Mouse (Mus musculus) midbrain, embryonic 13.5 days (tissue): ENCODE measurements around the gene Sytl3. TPM values are rescaled to one million over a fixed set of nuclear protein-coding genes. Genes with fewer than 3 reads are reported as not detected.

ENCODE experiments used
- ATAC-seq: fragments of 200-750 bp; cut with Nextera tagmentation; 2 replicates; pipeline ENCODE4 v1.8.0; 2017; ENCODE audit warnings: mild to moderate bottlenecking, moderate TSS enrichment, moderate library complexity
- H3K27ac ChIP-seq: fragments of 300-500 bp; sonication (generic); 2 replicates; pipeline ENCODE4 v1.5.1; 2015; ENCODE audit warnings: inconsistent platforms, mild to moderate bottlenecking, moderate library complexity
- H3K27me3 ChIP-seq: fragments of 300-500 bp; sonication (generic); 2 replicates; pipeline ENCODE4 v1.6.1; 2015; ENCODE audit warnings: mild to moderate bottlenecking, inconsistent platforms
- H3K36me3 ChIP-seq: fragments of 300-500 bp; sonication (generic); 2 replicates; pipeline ENCODE4 v1.6.1; 2015; ENCODE audit warnings: mild to moderate bottlenecking, inconsistent platforms
- H3K4me1 ChIP-seq: fragments of 300-500 bp; sonication (generic); replicated peaks from 2 replicates; pipeline ENCODE4 v1.6.1; 2015; ENCODE audit warnings: inconsistent platforms
- H3K4me2 ChIP-seq: fragments of 300-500 bp; sonication (generic); replicated peaks from 2 replicates; pipeline ENCODE4 v1.6.1; 2015; ENCODE audit warnings: moderate library complexity, mild to moderate bottlenecking, inconsistent platforms
- H3K4me3 ChIP-seq: fragments of 300-500 bp; sonication (generic); replicated peaks from 2 replicates; pipeline ENCODE4 v1.5.1; 2015; ENCODE audit warnings: mild to moderate bottlenecking, inconsistent platforms
- H3K9ac ChIP-seq: fragments of 300-500 bp; sonication (generic); replicated peaks from 2 replicates; pipeline ENCODE4 v1.6.1; 2015; ENCODE audit warnings: mild to moderate bottlenecking, inconsistent platforms
- H3K9me3 ChIP-seq: fragments of 300-500 bp; sonication (generic); 2 replicates; pipeline ENCODE4 v1.6.1; 2016; ENCODE audit warnings: mild to moderate bottlenecking, inconsistent platforms
- WGBS: fragments of 180-500 bp; shearing (Covaris S2); methylation state at CpG from one replicate; pipeline ENCODE4 v1.1.7; 2015; 5-methylcytosine and 5-hydroxymethylcytosine counted together
- polyA plus RNA-seq: library from polyadenylated mRNA; unstranded; fragments of >200 nt; fragmentation: Nextera tagmentation; extraction: Ambion mirVana; gene quantifications from 2 replicates; pipeline ENCODE4 v1.2.1, GENCODE M21; 2015

The Sytl3 gene
- polyA plus RNA-seq, 1 experiment from 2014 or later: 0.35 TPM

DNA sequence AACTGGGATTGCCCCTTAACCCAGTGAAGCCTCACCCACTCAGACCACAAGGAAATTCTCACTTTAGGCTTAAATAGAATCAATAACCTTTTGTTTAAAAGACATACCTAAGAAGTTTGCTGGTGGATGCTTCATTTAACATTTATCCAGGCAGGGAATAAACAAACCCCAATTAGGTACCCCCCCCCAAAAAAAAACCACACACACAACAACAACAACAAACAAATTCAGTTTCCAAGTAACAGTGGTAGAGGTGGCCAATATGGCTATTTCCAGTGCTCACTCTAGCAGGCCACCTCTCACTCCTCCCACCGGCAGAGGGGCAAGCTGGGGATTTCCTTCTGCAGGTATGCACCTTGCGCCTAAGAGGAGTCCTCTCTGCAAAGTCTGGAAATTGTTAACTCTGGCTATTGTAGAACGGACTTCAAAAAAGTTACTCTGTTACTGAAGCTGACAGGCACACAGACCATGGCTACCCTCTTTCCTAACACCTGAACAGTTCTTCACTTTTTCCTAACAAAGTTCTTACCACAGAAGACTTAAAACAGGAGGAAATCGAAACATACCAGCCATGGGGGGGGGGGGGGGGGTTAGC lies 121.7 kb downstream of the Sytl3 start:
- no peak overlapping the region for H3K27ac ChIP-seq
- 63% methylated on average over 4 of the region's 4 CpGs for WGBS
- peaks cover 59% of the 10 kb centered on the region for H3K27me3 ChIP-seq
- H3K4me1 ChIP-seq: peaks cover 38% of the 10 kb centered on the region
- H3K9me3 ChIP-seq: no peaks in the 10 kb centered on the region
- H3K36me3 ChIP-seq: no peaks in the 10 kb centered on the region
- H3K4me3 ChIP-seq: peak overlapping the region; percentile 16
- H3K9ac ChIP-seq: no peak overlapping the region
- ATAC-seq: no peak
- H3K4me2 ChIP-seq: peak overlapping the region; percentile 72; the same call in 1 of the 2 replicates

DNA sequence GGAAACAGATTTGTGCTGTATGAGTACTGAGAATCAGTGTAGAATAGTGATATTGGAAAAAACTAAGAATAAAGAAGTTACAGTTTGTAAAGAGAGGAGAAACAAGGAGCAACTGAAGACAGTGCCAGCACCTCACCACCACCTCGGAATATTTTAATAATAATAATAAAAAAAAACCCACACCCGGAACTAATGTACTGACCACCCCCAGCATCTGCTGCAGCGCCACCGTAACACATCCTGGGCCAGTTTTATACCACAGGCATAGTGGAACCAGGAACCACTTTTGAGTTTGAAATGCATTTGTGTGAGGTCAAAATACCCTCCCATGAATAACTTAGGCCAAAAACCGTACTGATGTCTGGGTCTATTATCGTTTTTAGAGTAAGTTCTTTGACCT lies 122.4 kb downstream of the Sytl3 start:
- Histone ChIP-seq H3K4me1 (peaks cover 38% of the 10 kb centered on the region), H3K27me3 (peaks cover 59% of the 10 kb centered on the region), H3K9me3 (no peaks in the 10 kb centered on the region), H3K4me3 (peak overlapping the region; percentile 75), H3K27ac (no peak overlapping the region), H3K36me3 (no peaks in the 10 kb centered on the region), H3K4me2 (peak overlapping the region; percentile 7), H3K9ac (no peak overlapping the region)
- ATAC-seq: no peak
- WGBS: 52% methylated on average over 6 of the region's 6 CpGs

DNA sequence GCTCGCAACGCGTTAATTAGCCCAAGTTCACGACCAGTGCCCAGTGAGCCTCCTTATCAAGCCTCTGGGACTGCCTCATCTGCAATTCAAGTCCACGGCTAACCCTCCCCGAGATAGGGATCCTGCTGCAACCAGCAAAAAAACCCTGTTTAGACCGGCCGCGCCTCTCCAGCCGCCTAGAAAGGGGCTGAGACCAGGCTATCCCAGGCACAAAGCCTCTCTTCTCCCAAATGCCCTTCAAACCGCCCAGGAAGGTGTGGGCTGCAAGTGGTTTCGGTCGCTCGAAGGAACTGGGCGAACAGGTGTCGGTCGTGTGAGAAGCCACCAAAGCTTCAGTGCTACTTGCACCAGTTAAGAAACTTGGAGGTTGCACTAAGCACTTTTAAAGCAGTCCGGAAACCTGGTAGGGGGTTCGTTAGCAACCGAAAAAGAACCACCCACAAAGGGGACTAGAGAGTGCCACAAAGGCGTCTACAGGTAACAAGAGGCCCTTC lies 123.2 kb downstream of the Sytl3 start:
- H3K36me3 ChIP-seq: no peaks in the 10 kb centered on the region
- H3K9ac ChIP-seq: peak overlapping the region; percentile 73
- H3K27me3 ChIP-seq: peaks cover 64% of the 10 kb centered on the region
- peak overlapping the region; percentile 99 for H3K4me2 ChIP-seq
- WGBS: under 1% methylated on average over 21 of the region's 21 CpGs
- H3K27ac ChIP-seq: no peak overlapping the region
- H3K9me3 ChIP-seq: no peaks in the 10 kb centered on the region
- peak overlapping the region; percentile 75 for H3K4me3 ChIP-seq
- peaks cover 38% of the 10 kb centered on the region for H3K4me1 ChIP-seq
- ATAC-seq: no peak

DNA sequence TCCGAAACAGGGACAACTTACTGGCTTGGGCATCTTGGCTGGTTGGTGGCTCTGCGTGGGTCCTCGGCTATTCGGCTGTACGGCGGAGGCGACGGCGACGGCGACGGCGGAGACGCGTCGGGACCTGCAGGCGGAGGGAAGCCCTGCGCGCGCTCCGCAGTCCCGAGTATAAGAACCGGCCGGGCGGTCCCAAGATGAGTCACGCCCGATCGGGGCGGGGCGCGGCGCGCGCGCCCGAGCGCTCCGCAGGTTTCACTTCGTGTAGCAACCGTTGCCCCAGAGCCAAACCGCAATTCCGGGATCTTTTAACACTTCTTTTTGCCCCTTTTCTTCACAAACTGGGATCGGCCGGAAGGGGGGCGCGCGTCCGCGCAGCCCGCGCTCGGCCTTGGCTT lies 123.7 kb downstream of the Sytl3 start, which contains the start of gene Ezr:
Gene Ezr, minus strand, starts transcription at position 174 of the 395 bp plus-strand sequence.
- H3K36me3 ChIP-seq: no peaks in the 10 kb centered on the region
- peak within 1 kb of the TSS; percentile 73 for H3K9ac ChIP-seq
- peak within 1 kb of the TSS; percentile 75 for H3K4me3 ChIP-seq
- no peak within 1 kb of the TSS for H3K27ac ChIP-seq
- peaks cover 38% of the 10 kb centered on the region for H3K4me1 ChIP-seq
- no peaks in the 10 kb centered on the region for H3K9me3 ChIP-seq
- peak within 1 kb of the TSS; percentile 99 for H3K4me2 ChIP-seq
- WGBS: under 1% methylated on average over 52 of the region's 52 CpGs
- peaks cover 64% of the 10 kb centered on the region for H3K27me3 ChIP-seq
- ATAC-seq: peak; percentile 71

DNA sequence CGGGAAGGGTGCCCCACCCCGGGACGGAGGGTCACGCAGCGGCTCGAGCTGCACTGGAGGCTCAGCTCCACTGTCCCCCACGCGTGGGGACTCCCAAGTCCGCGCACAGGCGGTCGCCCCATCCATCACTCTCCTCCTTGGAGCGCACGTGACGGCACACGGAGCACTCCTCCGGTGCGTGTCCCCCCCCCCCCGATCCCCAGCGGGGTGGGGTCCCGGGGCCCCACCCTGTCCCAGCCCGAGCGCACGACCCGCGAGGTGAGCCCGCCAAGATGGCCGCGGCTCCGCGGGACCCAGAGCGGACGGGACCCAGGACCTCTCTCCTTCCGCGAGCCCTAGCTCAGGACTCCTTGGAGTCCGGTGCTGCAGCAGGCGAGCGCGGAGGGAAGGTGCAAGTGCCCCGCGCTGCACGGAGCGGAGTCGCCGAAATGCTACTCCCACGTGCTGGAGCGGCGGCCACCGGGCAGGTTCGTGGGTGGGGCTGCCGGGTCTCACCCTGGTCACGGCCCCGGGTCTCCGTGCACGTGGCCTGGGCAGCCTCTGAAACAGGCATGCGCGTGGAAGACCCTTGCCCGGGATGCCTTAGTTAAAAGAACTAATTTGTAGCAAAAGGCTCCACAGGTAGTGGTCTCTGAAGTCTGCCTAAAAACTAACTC lies 124.2 kb downstream of the Sytl3 start:
- peak overlapping the region; percentile 99 for H3K4me2 ChIP-seq
- peaks cover 64% of the 10 kb centered on the region for H3K27me3 ChIP-seq
- peak overlapping the region; percentile 75 for H3K4me3 ChIP-seq
- H3K4me1 ChIP-seq: peaks cover 38% of the 10 kb centered on the region
- 0% methylated on average over 53 of the region's 58 CpGs for WGBS
- H3K9ac ChIP-seq: peak overlapping the region; percentile 73
- no peaks in the 10 kb centered on the region for H3K36me3 ChIP-seq
- no peak overlapping the region for H3K27ac ChIP-seq
- peak; percentile 68 for ATAC-seq
- H3K9me3 ChIP-seq: no peaks in the 10 kb centered on the region

DNA sequence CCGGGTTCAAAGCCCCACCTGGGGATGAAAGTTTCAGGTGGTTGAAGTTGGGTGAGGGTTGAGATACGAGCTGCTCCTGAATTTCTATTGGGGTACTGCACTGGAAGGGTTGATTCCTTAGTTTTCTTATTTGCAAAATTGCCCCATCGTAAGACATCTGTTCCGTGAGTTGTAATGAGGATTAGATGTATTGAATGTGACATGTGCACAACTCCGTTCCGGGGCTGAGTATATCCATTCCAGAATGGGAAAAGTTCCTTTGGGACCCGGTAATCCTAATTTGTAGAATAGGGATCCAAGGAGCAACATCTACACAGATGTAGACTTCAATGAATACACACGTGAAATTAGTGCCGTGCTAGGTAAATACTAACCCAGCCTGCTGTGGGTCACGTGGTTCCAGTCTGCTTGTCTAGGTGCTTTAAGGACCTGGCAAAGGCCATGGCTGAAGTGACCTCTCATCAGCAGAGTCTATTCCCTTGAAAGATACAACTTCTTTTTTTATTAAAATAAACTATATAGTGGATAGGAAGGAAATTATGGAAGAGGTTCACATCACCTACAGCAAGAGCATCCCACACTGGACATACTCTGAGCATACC lies 125.0 kb downstream of the Sytl3 start:
- Histone ChIP-seq H3K4me2 (peak overlapping the region; percentile 99), H3K4me1 (peaks cover 32% of the 10 kb centered on the region), H3K36me3 (no peaks in the 10 kb centered on the region), H3K27me3 (peaks cover 58% of the 10 kb centered on the region), H3K9me3 (no peaks in the 10 kb centered on the region), H3K27ac (no peak overlapping the region), H3K9ac (no peak overlapping the region), H3K4me3 (peak overlapping the region; percentile 75)
- ATAC-seq: no peak
- 41% methylated on average over 10 of the region's 10 CpGs for WGBS

DNA sequence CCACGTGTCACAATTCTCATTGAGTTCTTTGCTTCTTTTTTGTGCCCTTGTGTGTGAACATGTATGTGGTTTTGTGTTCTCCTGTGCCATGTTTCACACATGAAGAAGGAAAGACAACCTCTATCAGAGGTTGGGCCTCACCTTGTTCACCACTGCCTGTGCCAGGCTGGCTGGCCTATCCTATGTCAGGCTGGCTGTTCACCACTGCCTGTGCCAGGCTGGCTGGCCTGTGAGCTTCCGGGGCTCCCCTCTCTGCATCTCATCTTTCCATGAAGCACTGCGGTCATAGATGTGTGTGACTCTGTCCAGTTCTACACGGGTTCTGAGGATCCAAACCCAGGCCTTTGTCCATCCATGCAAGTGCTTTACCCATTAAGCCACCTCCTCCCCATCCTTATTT lies 128.3 kb downstream of the Sytl3 start:
- WGBS: 92% methylated on average over 4 of the region's 4 CpGs
- Histone ChIP-seq H3K9ac (no peak overlapping the region), H3K27ac (no peak overlapping the region), H3K9me3 (no peaks in the 10 kb centered on the region), H3K27me3 (peaks cover 31% of the 10 kb centered on the region), H3K36me3 (no peaks in the 10 kb centered on the region), H3K4me1 (peaks cover 11% of the 10 kb centered on the region), H3K4me3 (no peak overlapping the region), H3K4me2 (no peak overlapping the region)
- no peak for ATAC-seq

Other genes starting within 250 kb of the Sytl3 start
- gene Dynlt1b, start 229.0 kb upstream of the Sytl3 start, polyA plus RNA-seq: 1,193 and 1,210 TPM in 2 replicates
- 84.2 and 93.2 TPM in 2 replicates for gene Dynlt1c, start 57.4 kb upstream of the Sytl3 start, polyA plus RNA-seq
- gene Dynlt1f, start 3.2 kb upstream of the Sytl3 start, polyA plus RNA-seq: 334 and 365 TPM in 2 replicates
- gene Ezr, start 123.7 kb downstream of the Sytl3 start, polyA plus RNA-seq: 36.2 and 43.1 TPM in 2 replicates